Mouse (Mus musculus): Measurements from ENCODE around the gene Lilrb4a. TPM values are rescaled to one million over a fixed set of nuclear protein-coding genes. Genes with fewer than 3 reads are reported as not detected.
"Not testable (repeated sequence)": the region's sequence is repeated elsewhere in the genome, so short reads cannot be mapped to it uniquely, and the experiment has no call there.

Gene Lilrb4a
- under 1 TPM; 0.15 to 0.33 TPM for total RNA-seq (2021)
- long read RNA-seq, result 0 reads

GRCm38 (mm10) chr10:51490691-51491090, at the start of gene Lilrb4a:
Lilrb4a (plus strand) TSS chr10:51490956.
- DNase-seq (ENCODE audit: low spot score in 2 of 2), result not testable (repeated sequence)

GRCm38 (mm10) chr10:51451610-51452009, 39.1 kb upstream of the Lilrb4a start:
- no peak for DNase-seq (ENCODE audit: low spot score in 2 of 2)

- no peak for DNase-seq (ENCODE audit: low spot score in 2 of 2)
These were observed 37.0 kb upstream of the Lilrb4a start for GRCm38 (mm10) chr10:51453616-51454298.

GRCm38 (mm10) chr10:51454365-51454764, 36.4 kb upstream of the Lilrb4a start:
- no peak for DNase-seq (ENCODE audit: low spot score in 2 of 2)

- no peak for DNase-seq (ENCODE audit: low spot score in 2 of 2)
These were observed 35.0 kb upstream of the Lilrb4a start for GRCm38 (mm10) chr10:51455762-51456161.

- no peak for DNase-seq (ENCODE audit: low spot score in 2 of 2)
These were observed 34.4 kb upstream of the Lilrb4a start for GRCm38 (mm10) chr10:51456369-51456768.

- not testable (repeated sequence) for DNase-seq (ENCODE audit: low spot score in 2 of 2)
These were observed 27.0 kb upstream of the Lilrb4a start for GRCm38 (mm10) chr10:51463800-51464199.

GRCm38 (mm10) chr10:51480397-51480796, 10.4 kb upstream of the Lilrb4a start, which contains the start of the genes Gm49339 and Lilr4b:
Gm49339 (plus strand) TSS chr10:51480612.
Lilr4b (plus strand) TSS chr10:51480632.
- not testable (repeated sequence) for DNase-seq (ENCODE audit: low spot score in 2 of 2)

GRCm38 (mm10) chr10:51520021-51520420, 29.3 kb downstream of the Lilrb4a start:
- no peak for DNase-seq (ENCODE audit: low spot score in 2 of 2)

GRCm38 (mm10) chr10:51521453-51521852, 30.7 kb downstream of the Lilrb4a start:
- no peak for DNase-seq (ENCODE audit: low spot score in 2 of 2)

GRCm38 (mm10) chr10:51526090-51526489, 35.3 kb downstream of the Lilrb4a start:
- no peak for DNase-seq (ENCODE audit: low spot score in 2 of 2)

GRCm38 (mm10) chr10:51526633-51527032, 35.9 kb downstream of the Lilrb4a start:
- no peak for DNase-seq (ENCODE audit: low spot score in 2 of 2)

GRCm38 (mm10) chr10:51528840-51529434, 38.2 kb downstream of the Lilrb4a start:
- no peak for DNase-seq (ENCODE audit: low spot score in 2 of 2)

- no peak for DNase-seq (ENCODE audit: low spot score in 2 of 2)
These were observed 38.7 kb downstream of the Lilrb4a start for GRCm38 (mm10) chr10:51529497-51529896.

- DNase-seq (ENCODE audit: low spot score in 2 of 2), result no peak
These were observed 40.1 kb downstream of the Lilrb4a start for GRCm38 (mm10) chr10:51530813-51531212.

Other genes with a start within 250 kb of the Lilrb4a start
- not detected for gene Gm49339, start 10.3 kb upstream of the Lilrb4a start, total RNA-seq (2021)
- not detected for gene Lilr4b, start 10.3 kb upstream of the Lilrb4a start, total RNA-seq (2021)
- gene Fam162b, start 99.6 kb downstream of the Lilrb4a start, total RNA-seq (2021), result not detected
- gene Gprc6a, start 140.5 kb downstream of the Lilrb4a start, total RNA-seq (2021), result not detected
- not detected for gene Rfx6, start 186.8 kb downstream of the Lilrb4a start, total RNA-seq (2021)